Mouse (Mus musculus): ENCODE measurements around the gene Gzmc. TPM values are rescaled to one million over a fixed set of nuclear protein-coding genes. Genes with fewer than 3 reads are reported as not detected.

The Gzmc gene
- polyA plus RNA-seq, 1 experiment from 2014 or later, result not detected

DNA sequence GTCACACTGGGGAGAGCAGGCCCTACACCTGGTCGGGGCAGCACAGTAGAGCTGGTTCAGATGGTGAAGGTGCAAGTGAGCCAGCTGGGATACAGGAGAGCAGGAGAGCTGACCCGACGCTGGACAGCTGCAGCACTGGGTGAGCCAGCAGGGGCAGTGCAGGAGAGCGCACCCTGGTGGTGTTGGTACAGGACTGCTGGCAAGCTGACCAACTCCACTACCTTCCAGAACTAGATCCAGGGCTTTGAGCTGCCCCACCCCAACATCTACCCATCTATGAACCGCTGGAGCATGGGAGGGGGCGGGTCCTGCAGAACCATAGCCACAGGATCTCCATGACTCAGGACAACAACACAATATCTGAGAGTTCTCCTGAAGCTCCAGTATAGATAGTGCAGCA is 47.5 kb downstream of the Gzmc start:
- no peaks in the 10 kb centered on the region for H3K27me3 ChIP-seq (replicated peaks)
- no peak overlapping the region for H3K27ac ChIP-seq (ENCODE audit: poor library complexity, severe bottlenecking)
- no peaks in the 10 kb centered on the region for H3K36me3 ChIP-seq
- no peak for ATAC-seq (ENCODE audit: insufficient number of reproducible peaks, low FRiP score)
- H3K4me1 ChIP-seq (replicated peaks), result no peaks in the 10 kb centered on the region
- H3K9ac ChIP-seq, result no peak overlapping the region
- H3K4me2 ChIP-seq, result no peak overlapping the region
- no peak overlapping the region for H3K4me3 ChIP-seq
- WGBS, result 41% methylated on average over 6 of the region's 6 CpGs
- no peaks in the 10 kb centered on the region for H3K9me3 ChIP-seq (replicated peaks)

DNA sequence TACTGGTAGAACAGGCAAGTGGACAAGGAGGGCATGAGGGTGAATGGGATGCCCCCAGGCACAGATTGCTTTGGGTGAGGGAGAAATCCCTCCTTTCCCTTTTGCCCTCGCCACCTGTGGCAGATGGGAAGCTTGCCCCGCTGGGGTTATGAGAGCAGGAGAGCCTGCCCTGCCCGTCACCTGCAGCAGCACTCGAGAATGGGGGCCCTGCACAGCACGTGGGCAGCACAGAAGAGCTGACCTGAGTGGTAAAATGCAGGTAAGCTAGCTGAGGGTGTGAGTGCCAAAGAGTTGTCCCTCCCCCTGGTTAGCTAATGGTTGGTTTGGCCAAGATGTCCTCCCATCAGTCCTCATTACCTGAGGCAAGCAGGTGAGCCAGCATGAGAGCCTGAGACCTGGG is 47.9 kb downstream of the Gzmc start:
- no peak overlapping the region for H3K9ac ChIP-seq
- no peaks in the 10 kb centered on the region for H3K9me3 ChIP-seq (replicated peaks)
- no peak overlapping the region for H3K4me3 ChIP-seq
- 73% methylated on average over 5 of the region's 5 CpGs for WGBS
- ATAC-seq (ENCODE audit: insufficient number of reproducible peaks, low FRiP score), result no peak
- H3K4me2 ChIP-seq, result no peak overlapping the region
- no peak overlapping the region for H3K27ac ChIP-seq (ENCODE audit: poor library complexity, severe bottlenecking)
- no peaks in the 10 kb centered on the region for H3K4me1 ChIP-seq (replicated peaks)
- no peaks in the 10 kb centered on the region for H3K27me3 ChIP-seq (replicated peaks)
- H3K36me3 ChIP-seq, result no peaks in the 10 kb centered on the region

Other genes starting within 250 kb of the Gzmc start
- gene Mcpt1, start 216.7 kb downstream of the Gzmc start, polyA plus RNA-seq (2016; fragmentation: Nextera tagmentation; extraction: Ambion mirVana), result not detected in 2 replicates
- not detected in 2 replicates for gene Mcpt9, start 204.2 kb downstream of the Gzmc start, polyA plus RNA-seq (2016; fragmentation: Nextera tagmentation; extraction: Ambion mirVana)
- gene Mcpt2, start 192.6 kb downstream of the Gzmc start, polyA plus RNA-seq (2016; fragmentation: Nextera tagmentation; extraction: Ambion mirVana), result 0.18 TPM in 1 of 2 replicates, not detected in the other
- 0.20 TPM in 1 of 2 replicates, not detected in the other for gene Mcpt4, start 172.3 kb downstream of the Gzmc start, polyA plus RNA-seq (2016; fragmentation: Nextera tagmentation; extraction: Ambion mirVana)
- gene Mcpt8, start 149.4 kb downstream of the Gzmc start, polyA plus RNA-seq (2016; fragmentation: Nextera tagmentation; extraction: Ambion mirVana), result not detected in 2 replicates
- 0.34 TPM in 1 of 2 replicates, not detected in the other for gene Ctsg, start 132.1 kb downstream of the Gzmc start, polyA plus RNA-seq (2016; fragmentation: Nextera tagmentation; extraction: Ambion mirVana)
- gene Gzme, start 114.0 kb downstream of the Gzmc start, polyA plus RNA-seq (2016; fragmentation: Nextera tagmentation; extraction: Ambion mirVana), result not detected in 2 replicates
- not detected in 2 replicates for gene Gzmd, start 102.0 kb downstream of the Gzmc start, polyA plus RNA-seq (2016; fragmentation: Nextera tagmentation; extraction: Ambion mirVana)
- gene Gzmg, start 75.1 kb downstream of the Gzmc start, polyA plus RNA-seq (2016; fragmentation: Nextera tagmentation; extraction: Ambion mirVana), result not detected in 2 replicates
- gene Gzmn, start 60.1 kb downstream of the Gzmc start, polyA plus RNA-seq (2016; fragmentation: Nextera tagmentation; extraction: Ambion mirVana), result not detected in 2 replicates
- not detected in 2 replicates for gene Gzmf, start 23.2 kb downstream of the Gzmc start, polyA plus RNA-seq (2016; fragmentation: Nextera tagmentation; extraction: Ambion mirVana)
- gene Gzmb, start 27.6 kb upstream of the Gzmc start, polyA plus RNA-seq (2016; fragmentation: Nextera tagmentation; extraction: Ambion mirVana), result not detected in 2 replicates
- not detected in 2 replicates for gene Atp12a, start 130.4 kb upstream of the Gzmc start, polyA plus RNA-seq (2016; fragmentation: Nextera tagmentation; extraction: Ambion mirVana)
- gene Rnf17, start 167.9 kb upstream of the Gzmc start, polyA plus RNA-seq (2016; fragmentation: Nextera tagmentation; extraction: Ambion mirVana), result 3.9 and 5.5 TPM in 2 replicates

Data from heart, embryonic 12.5 days (tissue).